Mouse (Mus musculus) heart, postnatal 14 days (tissue): ENCODE data around the gene Dll3. TPM values are rescaled to one million over a fixed set of nuclear protein-coding genes. Genes with fewer than 3 reads are reported as not detected.

Source experiments
- DNase-seq, 2 experiments: peaks; one replicate each; pipeline ENCODE4 v3.0.0; 2021 to 2022
- intact Hi-C: fragments of 180-260 bp; cut with DNase I; formaldehyde crosslinking; loops from one replicate; pipeline ENCODE4 v1.15.1; 2025
- long read RNA-seq, 2 experiments: library from polyadenylated mRNA; stranded (forward); transcript quantifications; one replicate each; pipeline ENCODE4 v2.0.0; 2021
- total RNA-seq, 2 experiments: library from RNA; stranded (reverse); gene quantifications; 2 replicates each; pipeline ENCODE4 v1.2.3; 2021

Gene Dll3
- not detected for total RNA-seq
- long read RNA-seq, experiment 1 = 0 reads
- long read RNA-seq, experiment 2 = 0 reads

DNA sequence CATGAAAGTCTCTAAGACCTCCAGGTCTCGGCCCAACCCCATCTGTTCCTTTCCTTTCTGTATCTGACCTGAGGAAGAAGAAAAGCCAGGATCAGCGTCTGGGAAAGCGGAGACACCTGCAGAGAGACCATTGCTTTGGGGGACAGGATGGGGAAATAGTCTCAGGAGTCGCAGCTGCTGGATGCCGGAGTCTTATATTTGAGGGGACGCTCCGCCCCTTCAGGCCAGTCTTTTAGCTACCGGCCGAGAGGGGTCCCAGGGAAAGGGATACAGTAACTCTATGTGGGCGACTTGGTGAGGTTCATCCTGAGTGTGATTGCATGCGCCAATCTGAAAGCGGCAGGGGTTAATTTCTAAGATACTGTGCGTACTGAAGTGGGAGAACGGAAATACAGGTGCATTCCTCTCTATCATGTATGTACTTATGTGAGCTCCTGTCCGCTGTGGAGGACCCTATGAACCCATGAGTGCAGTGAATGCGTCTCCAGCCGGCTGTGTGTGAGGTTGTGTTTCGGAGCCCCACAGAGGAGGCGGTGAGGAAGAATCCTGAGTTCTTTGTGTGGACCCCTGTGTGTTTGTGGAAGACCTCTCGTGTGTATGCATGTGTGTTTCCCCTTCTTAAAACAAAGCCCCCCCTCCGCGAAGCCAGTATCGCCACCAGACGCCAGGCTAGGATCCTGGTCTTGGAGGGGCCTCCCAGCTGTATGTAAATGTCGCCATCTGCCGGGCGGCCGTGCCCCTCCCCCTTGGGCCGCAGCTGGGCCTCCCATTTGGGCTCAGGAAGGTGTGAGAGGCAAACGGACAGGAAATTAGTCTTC is at the start of gene Dll3:
Gene Dll3 (minus strand): TSS at position 623 of the 818 bp plus-strand sequence.
- intact Hi-C loops = loop anchor here (2.0 to 5.0 kb wide), 3 partner anchors 25 to 250 kb away; partner anchors contain the start of genes Eid2b and Psmc4
- DNase-seq = peak; percentile 64 to 78

- DNase-seq = no peak
- intact Hi-C loops = loop anchor here (2.0 kb wide), 1 partner anchor 15 kb away; no protein-coding TSS in a partner anchor
These were observed 49.7 kb upstream of the Dll3 start for GRCm38 (mm10) chr7:28351676-28352191.

DNA sequence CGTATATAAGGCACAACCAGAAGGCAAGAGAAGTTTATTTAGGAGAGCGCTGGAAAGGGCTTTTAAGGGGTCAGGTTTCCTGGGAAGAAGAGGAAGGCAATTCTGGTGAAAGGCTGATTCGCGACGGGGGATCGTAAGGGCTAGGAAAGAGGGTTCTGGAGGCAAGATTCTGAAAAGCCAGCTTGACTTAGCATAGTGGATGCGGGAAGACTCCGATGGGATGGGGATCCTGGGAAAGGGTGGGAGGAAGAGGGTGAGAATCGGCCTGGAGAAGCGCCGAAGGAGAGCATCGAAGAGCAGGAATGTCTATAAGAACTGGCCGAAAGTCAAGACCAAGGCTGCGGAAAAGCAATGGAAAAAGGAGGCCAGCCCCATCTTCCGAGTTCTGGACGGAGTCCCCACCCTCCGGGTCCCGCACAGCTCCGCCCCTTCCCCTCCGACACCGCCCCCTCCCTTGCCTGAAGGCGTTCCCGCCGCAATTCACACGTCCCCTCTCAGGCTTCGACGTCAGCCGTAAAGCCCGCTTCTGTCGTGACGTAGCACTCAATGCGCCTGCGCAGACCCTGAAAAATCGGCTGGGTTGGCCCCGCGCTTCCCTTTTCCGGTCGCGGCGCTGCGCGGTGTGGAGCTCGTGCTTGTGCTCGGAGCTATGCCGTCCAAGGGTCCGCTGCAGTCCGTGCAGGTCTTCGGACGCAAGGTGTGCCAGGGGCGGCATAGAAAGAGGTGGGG is 48.3 kb upstream of the Dll3 start, which contains the start of gene Rps16:
Gene Rps16 (plus strand): TSS at position 498 of the 729 bp plus-strand sequence.
- peak; percentile 99 for DNase-seq
- intact Hi-C loops = no loop called here

DNA sequence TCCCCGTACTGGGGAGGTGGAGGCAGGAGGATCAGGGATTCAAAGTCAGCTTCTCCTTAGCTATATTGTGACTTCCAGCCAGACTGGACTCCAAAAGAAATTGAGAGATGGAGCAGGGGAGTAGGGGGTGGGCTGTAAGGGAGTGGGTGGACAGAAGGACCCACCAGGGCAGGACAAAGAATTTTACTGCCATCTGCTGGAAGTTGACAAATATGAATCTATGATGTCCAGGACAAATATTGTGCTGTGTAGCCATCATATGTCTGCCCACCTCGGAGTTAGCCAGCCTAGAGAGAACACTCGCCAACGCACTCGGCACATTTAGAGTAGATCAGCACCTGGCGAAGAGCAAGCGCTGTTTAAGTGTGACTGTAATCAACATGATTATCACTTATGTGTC is 46.6 kb upstream of the Dll3 start:
- intact Hi-C loops = no loop called here
- DNase-seq = no peak

- intact Hi-C loops = loop anchor here (2.0 kb wide), 1 partner anchor 71 kb away; the partner anchor contains the start of gene Eid2b
- no peak for DNase-seq
These were observed 45.7 kb upstream of the Dll3 start for GRCm38 (mm10) chr7:28347746-28348145.

DNA sequence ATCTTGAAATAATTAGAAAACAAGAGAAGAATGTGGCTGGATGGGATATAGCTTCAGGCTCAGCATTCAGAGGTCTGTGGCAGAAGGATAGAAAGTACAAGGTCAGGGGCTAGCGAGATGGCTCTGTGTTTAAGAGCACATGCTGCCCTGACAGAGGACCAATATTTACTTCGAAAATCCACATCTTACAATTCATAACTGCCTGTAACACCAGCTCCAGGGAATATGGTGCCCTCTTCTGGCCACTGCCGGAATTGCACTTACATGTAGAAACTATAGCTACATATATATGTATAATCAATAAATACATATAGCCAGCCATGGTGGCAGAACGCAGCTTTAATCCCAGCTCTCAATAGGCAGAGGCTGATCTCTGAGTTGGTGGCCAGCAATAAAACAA is 42.6 kb upstream of the Dll3 start:
- peak; percentile 64 to 71 for DNase-seq
- intact Hi-C loops = no loop called here

- intact Hi-C loops = no loop called here
- DNase-seq = no peak
These were observed 39.3 kb upstream of the Dll3 start for GRCm38 (mm10) chr7:28341381-28341780.

GRCm38 (mm10) chr7:28339213-28339917 is 37.3 kb upstream of the Dll3 start:
- intact Hi-C loops = loop anchor here (5.0 kb wide), 1 partner anchor 62 kb away; the partner anchor contains the start of gene Eid2b
- DNase-seq = peak; percentile 56 to 65

- DNase-seq = peak; percentile 97 to 98
- intact Hi-C loops = loop anchor here (5.0 kb wide), 1 partner anchor 61 kb away; the partner anchor contains the start of gene Eid2b
These were observed 36.3 kb upstream of the Dll3 start, which contains the start of gene Supt5 for GRCm38 (mm10) chr7:28338108-28338998. Supt5 (minus strand) TSS chr7:28338746.

DNA sequence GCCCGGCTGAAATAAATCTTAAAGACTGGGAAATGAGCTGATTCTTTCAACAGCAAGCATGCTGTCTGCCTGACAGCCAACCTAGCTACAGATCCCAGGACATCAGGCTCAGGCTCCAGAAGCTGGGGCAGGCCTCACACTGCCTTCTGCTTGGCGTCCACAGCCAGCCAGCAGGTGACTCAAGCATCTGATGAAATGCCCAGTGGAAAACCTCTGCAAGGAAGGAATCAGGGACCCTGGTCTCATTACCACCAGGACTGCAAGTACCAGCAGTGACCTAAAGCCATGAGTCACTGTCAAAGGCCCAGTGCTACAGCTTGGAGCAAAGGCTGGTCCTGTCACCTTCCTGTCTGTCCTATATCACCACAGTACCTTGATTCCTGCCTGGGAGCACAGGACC is 33.4 kb upstream of the Dll3 start:
- intact Hi-C loops = loop anchor here (5.0 kb wide), 1 partner anchor 58 kb away; the partner anchor contains the start of gene Eid2b
- no peak for DNase-seq

GRCm38 (mm10) chr7:28334534-28334933 is 32.5 kb upstream of the Dll3 start:
- intact Hi-C loops = no loop called here
- no peak for DNase-seq

DNA sequence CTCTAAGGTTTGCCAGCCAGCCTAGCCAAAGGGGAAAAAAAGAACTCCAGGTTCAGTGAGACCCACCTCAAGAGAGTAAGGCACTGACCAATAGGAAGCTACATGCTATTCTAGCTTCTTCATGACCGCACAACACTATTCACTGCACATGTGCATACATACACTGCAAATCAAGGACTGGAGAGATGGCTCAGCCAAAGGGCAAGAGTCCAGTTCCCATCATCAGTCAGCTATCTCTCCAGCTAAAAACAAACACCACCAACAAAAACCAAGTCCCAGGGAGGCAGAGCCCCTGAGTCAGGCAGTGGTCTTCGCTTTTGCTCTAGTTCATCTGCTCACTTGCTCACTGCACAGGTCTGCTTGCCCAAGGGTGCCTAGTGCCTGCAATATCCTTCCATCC is 26.2 kb upstream of the Dll3 start:
- DNase-seq = no peak
- intact Hi-C loops = no loop called here

DNA sequence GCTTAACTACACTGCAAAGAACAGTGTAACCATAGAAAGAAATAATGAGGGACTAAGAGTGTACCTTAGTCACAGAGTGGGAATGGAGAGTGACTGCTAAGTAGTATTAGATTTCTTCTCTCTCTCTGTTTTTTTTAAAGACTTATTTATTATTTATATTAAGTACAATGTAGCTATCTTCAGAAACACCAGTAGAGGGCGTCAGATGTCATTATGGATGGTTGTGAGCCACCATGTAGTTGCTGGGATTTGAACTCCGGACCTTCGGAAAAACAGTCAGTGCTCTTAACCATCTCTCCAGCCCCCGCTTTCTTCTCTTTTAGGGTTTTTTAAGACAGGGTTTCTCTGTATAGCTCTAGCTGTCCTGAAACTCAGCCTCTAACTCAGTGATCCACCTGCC is 24.4 kb upstream of the Dll3 start:
- DNase-seq = no peak
- intact Hi-C loops = no loop called here

- intact Hi-C loops = no loop called here
These were observed 23.3 kb upstream of the Dll3 start for GRCm38 (mm10) chr7:28325293-28325692.

GRCm38 (mm10) chr7:28321974-28322720 is 20.1 kb upstream of the Dll3 start:
- no peak for DNase-seq
- intact Hi-C loops = no loop called here

More at GRCm38 (mm10) chr7:28325293-28325692, 23.3 kb upstream of the Dll3 start:
- no peak for DNase-seq

- no peak for DNase-seq
- intact Hi-C loops = no loop called here
These were observed 16.7 kb upstream of the Dll3 start for GRCm38 (mm10) chr7:28318714-28319113.

DNA sequence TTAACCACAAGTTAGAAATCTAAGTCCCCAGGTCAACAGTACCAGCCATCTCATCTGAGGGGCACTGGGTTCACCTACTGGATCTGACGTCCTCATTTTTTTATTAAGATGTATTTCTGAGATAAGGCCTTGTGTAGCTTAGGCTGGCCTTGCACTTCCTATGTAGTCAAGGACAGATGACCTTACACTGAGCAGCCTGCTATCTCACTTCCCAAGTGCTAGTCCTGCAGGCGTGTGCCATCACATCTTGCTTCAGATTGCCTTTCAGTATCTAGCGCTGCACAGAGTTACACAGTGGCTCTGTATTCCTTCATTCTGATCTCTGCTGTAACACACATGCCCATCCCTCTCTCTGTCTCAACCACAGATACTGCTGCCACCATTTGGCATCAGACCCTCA is 16.0 kb upstream of the Dll3 start:
- intact Hi-C loops = no loop called here
- DNase-seq = no peak

GRCm38 (mm10) chr7:28311926-28312543 is 10.0 kb upstream of the Dll3 start, which contains the start of gene Timm50:
Timm50 (minus strand) TSS chr7:28312072.
- peak; percentile 97 to 98 for DNase-seq
- intact Hi-C loops = no loop called here
